Mouse (Mus musculus) midbrain, embryonic 14.5 days (tissue): Measurements from ENCODE around the gene Mtmr4. TPM values are rescaled to one million over a fixed set of nuclear protein-coding genes. Genes with fewer than 3 reads are reported as not detected.

Experiments
- ATAC-seq: fragments of 200-750 bp; cut with Nextera tagmentation; 2 replicates; pipeline ENCODE4 v1.8.0; 2017; ENCODE audit warnings: moderate number of reproducible peaks, moderate library complexity; ENCODE audit not compliant: low FRiP score, low TSS enrichment
- DNase-seq: peaks from one replicate; pipeline ENCODE4 v3.0.0-alpha.2; 2015
- H3K27ac ChIP-seq: fragments of 300-500 bp; sonication (generic); replicated peaks from 2 replicates; pipeline ENCODE4 v1.5.1; 2014; ENCODE audit warnings: mild to moderate bottlenecking, low read depth, low read length, moderate library complexity
- H3K27me3 ChIP-seq: fragments of 300-500 bp; sonication (generic); 2 replicates; pipeline ENCODE4 v1.6.1; 2014; ENCODE audit warnings: low read length, control low read depth, mixed read lengths; ENCODE audit not compliant: control insufficient read depth, insufficient read depth
- H3K36me3 ChIP-seq: fragments of 300-500 bp; sonication (generic); 2 replicates; pipeline ENCODE4 v1.6.1; 2014; ENCODE audit warnings: low read length, control low read depth; ENCODE audit not compliant: control insufficient read depth, insufficient read depth
- H3K4me1 ChIP-seq: fragments of 300-500 bp; sonication (generic); 2 replicates; pipeline ENCODE4 v1.6.1; 2014; ENCODE audit warnings: mild to moderate bottlenecking, antibody characterized with exemption, low read length, control low read depth; ENCODE audit not compliant: control insufficient read depth, insufficient read depth
- H3K4me2 ChIP-seq: fragments of 300-500 bp; sonication (generic); 2 replicates; pipeline ENCODE4 v1.6.1; 2014; ENCODE audit warnings: mild to moderate bottlenecking, low read length, moderate library complexity
- H3K4me3 ChIP-seq: fragments of 300-500 bp; sonication (generic); replicated peaks from 2 replicates; pipeline ENCODE4 v1.5.1; 2014; ENCODE audit warnings: low read depth, low read length
- H3K9ac ChIP-seq: fragments of 300-500 bp; sonication (generic); replicated peaks from 2 replicates; pipeline ENCODE4 v1.6.1; 2014; ENCODE audit warnings: mild to moderate bottlenecking, low read length, moderate library complexity
- H3K9me3 ChIP-seq: fragments of 300-500 bp; sonication (generic); 2 replicates; pipeline ENCODE4 v1.6.1; 2016; ENCODE audit warnings: low read length, control low read depth, mixed read lengths; ENCODE audit not compliant: control insufficient read depth
- WGBS: fragments of 180-500 bp; shearing (Covaris S2); extraction: QIAGEN DNeasy Blood & Tissue Kit; methylation state at CpG from one replicate; pipeline ENCODE4 v1.1.7; 2014; 5-methylcytosine and 5-hydroxymethylcytosine counted together
- polyA plus RNA-seq: library from polyadenylated mRNA; unstranded; fragments of >200 nt; fragmentation: Nextera tagmentation; extraction: Ambion mirVana; gene quantifications from 2 replicates; pipeline ENCODE4 v1.2.1, GENCODE M21; 2014

Gene Mtmr4
- 54.1 and 75.1 TPM in 2 replicates for polyA plus RNA-seq

GRCm38 (mm10) chr11:87591526-87592353 lies at the start of gene Mtmr4:
Mtmr4 (plus strand) TSS chr11:87592162.
- no peaks in the 10 kb centered on the region for H3K27me3 ChIP-seq
- H3K9me3 ChIP-seq, result no peaks in the 10 kb centered on the region
- DNase-seq (peak; percentile 98), ATAC-seq (peak; percentile 98)
- H3K4me3 ChIP-seq, result peak within 1 kb of the TSS; percentile 65
- peak within 1 kb of the TSS; percentile 93 for H3K4me2 ChIP-seq
- under 1% methylated on average over 61 of the region's 61 CpGs for WGBS
- H3K4me1 ChIP-seq, result peaks cover 32% of the 10 kb centered on the region
- peak within 1 kb of the TSS; percentile 76 for H3K9ac ChIP-seq
- H3K36me3 ChIP-seq, result peaks cover 8% of the 10 kb centered on the region; the same call in 1 of the 2 replicates
- peak within 1 kb of the TSS; percentile 91 for H3K27ac ChIP-seq

DNA sequence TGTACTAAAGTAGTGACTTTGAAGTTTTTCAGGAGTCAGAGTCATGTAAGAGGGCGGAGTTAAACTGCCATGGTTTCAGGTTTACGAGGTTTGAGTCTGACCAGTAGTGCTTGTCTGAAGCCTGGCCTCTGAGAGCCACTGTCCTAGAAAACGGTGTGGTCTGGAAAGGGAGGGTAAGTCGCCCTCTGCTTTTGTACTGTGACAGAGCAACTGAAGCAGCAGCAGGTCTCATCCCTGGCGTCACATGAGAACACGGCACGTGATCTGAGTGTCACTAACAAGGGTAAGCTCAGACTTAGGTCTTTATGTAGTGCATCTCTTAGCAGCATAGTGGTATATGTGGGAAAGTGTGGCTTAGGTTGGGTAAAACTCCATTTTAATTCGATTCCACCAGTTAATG lies 49.7 kb upstream of the Mtmr4 start:
- Histone ChIP-seq H3K4me2 (no peak overlapping the region), H3K27me3 (no peaks in the 10 kb centered on the region), H3K4me1 (0 out of 2 replicates have a peak, but pooled peaks cover 2% of the 10 kb centered on the region), H3K9me3 (no peaks in the 10 kb centered on the region), H3K4me3 (no peak overlapping the region), H3K36me3 (no peaks in the 10 kb centered on the region), H3K27ac (no peak overlapping the region), H3K9ac (no peak overlapping the region)
- 42% methylated on average over 8 of the region's 8 CpGs for WGBS
- DNase-seq (no peak), ATAC-seq (no peak)

DNA sequence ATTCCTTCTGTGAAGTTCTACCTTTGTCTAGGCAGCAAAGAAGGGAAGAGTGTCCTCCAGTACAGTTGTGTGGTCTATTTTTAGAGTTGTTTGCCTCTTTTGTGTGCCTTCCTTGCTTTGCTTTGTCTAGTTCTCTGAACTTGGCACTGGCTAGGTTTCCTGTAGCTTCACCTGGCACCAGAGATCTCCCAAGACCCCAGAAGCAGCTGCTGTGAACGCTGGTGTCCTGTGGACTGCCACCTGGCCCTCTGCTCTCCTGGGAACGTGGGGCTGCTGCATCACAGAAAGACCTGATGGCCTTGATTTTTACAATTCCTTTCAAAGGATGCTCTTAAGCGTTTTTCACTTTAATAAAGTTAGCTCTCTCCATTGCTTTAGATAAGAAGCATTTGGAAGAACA lies 49.1 kb upstream of the Mtmr4 start:
- no peak for ATAC-seq
- no peaks in the 10 kb centered on the region for H3K9me3 ChIP-seq
- no peak for DNase-seq
- H3K9ac ChIP-seq, result no peak overlapping the region
- 55% methylated on average over 3 of the region's 3 CpGs for WGBS
- H3K27me3 ChIP-seq, result no peaks in the 10 kb centered on the region
- H3K27ac ChIP-seq, result no peak overlapping the region
- no peak overlapping the region for H3K4me2 ChIP-seq
- no peak overlapping the region for H3K4me3 ChIP-seq
- 0 out of 2 replicates have a peak, but pooled peaks cover 2% of the 10 kb centered on the region for H3K4me1 ChIP-seq
- no peaks in the 10 kb centered on the region for H3K36me3 ChIP-seq

DNA sequence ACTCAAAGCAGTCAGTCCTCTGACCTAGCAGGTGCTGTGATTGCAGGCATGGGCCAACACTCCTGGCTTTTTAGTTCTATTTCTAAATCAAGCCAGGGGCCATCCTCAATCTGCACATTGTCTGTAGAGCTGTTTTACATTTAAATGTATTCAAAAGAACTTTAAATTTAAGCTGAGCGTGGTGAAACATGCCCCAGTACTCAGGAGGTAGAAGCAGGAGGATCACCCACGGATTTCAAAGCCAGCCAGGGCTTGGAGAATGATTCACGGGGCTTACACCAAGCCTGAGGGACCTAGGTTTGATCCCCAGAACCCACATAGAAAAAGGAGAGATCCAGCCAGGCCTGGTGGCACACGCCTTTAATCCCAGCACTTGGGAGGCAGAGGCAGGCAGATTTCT lies 38.6 kb upstream of the Mtmr4 start:
- H3K27ac ChIP-seq, result no peak overlapping the region
- no peaks in the 10 kb centered on the region for H3K27me3 ChIP-seq
- H3K9me3 ChIP-seq, result no peaks in the 10 kb centered on the region
- H3K4me3 ChIP-seq, result no peak overlapping the region
- H3K4me2 ChIP-seq, result no peak overlapping the region
- no peak for ATAC-seq
- DNase-seq, result no peak
- no peaks in the 10 kb centered on the region for H3K4me1 ChIP-seq
- WGBS, result 71% methylated on average over 4 of the region's 4 CpGs
- H3K36me3 ChIP-seq, result no peaks in the 10 kb centered on the region
- H3K9ac ChIP-seq, result no peak overlapping the region

- no peaks in the 10 kb centered on the region for H3K27me3 ChIP-seq
- WGBS, result 57% methylated on average over 5 of the region's 5 CpGs
- no peak overlapping the region for H3K4me3 ChIP-seq
- H3K4me2 ChIP-seq, result no peak overlapping the region
- no peaks in the 10 kb centered on the region for H3K9me3 ChIP-seq
- ATAC-seq (no peak), DNase-seq (peak; percentile 9)
- no peaks in the 10 kb centered on the region for H3K4me1 ChIP-seq
- H3K9ac ChIP-seq, result no peak overlapping the region
- no peaks in the 10 kb centered on the region for H3K36me3 ChIP-seq
- no peak overlapping the region for H3K27ac ChIP-seq
Measured at GRCm38 (mm10) chr11:87554386-87554785, 37.6 kb upstream of the Mtmr4 start.

DNA sequence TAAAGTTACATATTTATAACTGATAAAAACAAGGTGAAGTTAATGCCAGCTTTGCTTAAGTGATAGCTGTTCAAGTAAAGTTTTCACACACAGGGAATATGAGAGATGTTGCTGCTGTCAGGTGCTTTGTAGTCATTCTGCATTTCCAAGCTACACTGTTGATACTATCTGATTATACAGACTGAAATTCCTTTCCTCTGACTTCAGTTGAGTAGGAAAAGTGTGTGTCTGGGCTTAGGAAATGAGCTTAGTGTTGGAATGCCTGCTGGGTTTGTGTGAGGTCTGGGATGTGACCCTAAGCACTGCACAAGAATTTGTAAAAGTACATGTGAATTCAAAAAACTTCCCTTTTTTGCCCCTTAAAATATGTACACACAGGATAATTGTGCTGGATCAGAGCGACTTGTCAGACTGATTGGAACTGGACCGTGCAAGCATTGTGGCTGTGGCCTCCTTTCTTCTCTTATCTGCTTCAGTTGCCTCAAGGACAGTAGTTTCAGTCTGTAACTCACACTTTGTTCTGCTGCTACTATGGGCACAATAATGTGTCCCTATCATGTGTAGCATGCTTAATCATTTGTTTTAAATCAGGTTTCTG lies 36.8 kb upstream of the Mtmr4 start:
- Histone ChIP-seq H3K9ac (no peak overlapping the region), H3K36me3 (no peaks in the 10 kb centered on the region), H3K4me3 (no peak overlapping the region), H3K27ac (no peak overlapping the region), H3K4me2 (no peak overlapping the region), H3K4me1 (no peaks in the 10 kb centered on the region), H3K9me3 (no peaks in the 10 kb centered on the region), H3K27me3 (no peaks in the 10 kb centered on the region)
- ATAC-seq (no peak), DNase-seq (no peak)
- WGBS, result 37% methylated on average over 2 of the region's 2 CpGs

- WGBS, result 84% methylated on average over 6 of the region's 6 CpGs
- H3K36me3 ChIP-seq, result no peaks in the 10 kb centered on the region
- no peak overlapping the region for H3K27ac ChIP-seq
- no peak overlapping the region for H3K9ac ChIP-seq
- H3K9me3 ChIP-seq, result no peaks in the 10 kb centered on the region
- no peaks in the 10 kb centered on the region for H3K4me1 ChIP-seq
- no peak overlapping the region for H3K4me3 ChIP-seq
- DNase-seq, result no peak
- H3K27me3 ChIP-seq, result no peaks in the 10 kb centered on the region
- ATAC-seq, result no peak
- H3K4me2 ChIP-seq, result no peak overlapping the region
Measured at GRCm38 (mm10) chr11:87561208-87561607, 30.8 kb upstream of the Mtmr4 start.

DNA sequence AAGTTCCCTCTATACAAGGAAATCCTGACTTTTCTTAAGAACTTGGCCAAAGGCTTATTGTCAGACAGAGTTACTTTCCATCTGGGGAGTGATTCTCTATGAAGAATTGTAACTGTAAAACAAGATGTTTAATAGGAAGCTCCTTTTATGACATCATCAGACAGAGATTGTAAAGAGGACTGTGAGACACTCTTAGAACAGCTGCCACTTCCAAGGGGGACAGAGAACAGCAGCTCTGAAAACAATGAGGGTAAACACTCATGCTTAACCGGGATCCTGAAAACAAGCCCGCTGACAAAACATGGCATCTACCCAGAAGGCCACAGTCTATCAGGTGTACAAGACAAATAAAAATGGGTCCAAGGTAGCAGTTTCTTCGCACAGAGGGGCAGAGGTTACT lies 25.5 kb upstream of the Mtmr4 start, which contains the start of gene Gm11492:
Gm11492 (plus strand) TSS at position 153 of the 400 bp plus-strand sequence.
- H3K36me3 ChIP-seq, result no peaks in the 10 kb centered on the region
- no peaks in the 10 kb centered on the region for H3K27me3 ChIP-seq
- ATAC-seq, result no peak
- H3K9me3 ChIP-seq, result no peaks in the 10 kb centered on the region
- H3K4me3 ChIP-seq, result no peak within 1 kb of the TSS
- WGBS, result 82% methylated on average over 3 of the region's 3 CpGs
- no peak within 1 kb of the TSS for H3K4me2 ChIP-seq
- no peak within 1 kb of the TSS for H3K9ac ChIP-seq
- no peak for DNase-seq
- H3K4me1 ChIP-seq, result no peaks in the 10 kb centered on the region
- H3K27ac ChIP-seq, result no peak within 1 kb of the TSS
